8 mouse cellular contexts compared by ENCODE assay signal in the genomic region with DNA sequence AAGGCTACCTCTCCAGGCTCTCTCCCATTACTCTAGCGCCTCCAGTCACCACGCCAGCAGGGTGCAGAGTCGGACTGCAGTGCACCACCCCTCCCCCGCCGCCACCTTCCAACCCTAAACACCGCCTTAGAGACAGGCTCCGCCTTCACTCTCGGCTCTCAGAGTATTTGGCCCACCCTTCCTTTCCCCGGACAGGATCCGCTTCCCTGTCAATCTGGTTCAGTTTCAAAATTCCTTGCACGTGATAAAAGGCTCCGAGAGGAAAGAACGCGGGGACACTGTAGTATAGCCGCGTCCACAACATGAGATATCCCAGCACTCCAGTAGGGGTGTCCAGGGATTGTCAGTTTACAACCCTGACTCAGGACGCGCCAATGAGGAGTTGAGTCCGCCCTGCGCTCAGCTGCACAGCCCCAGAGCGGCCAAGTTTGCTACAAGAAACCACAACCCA. TPM values are rescaled to one million over a fixed set of nuclear protein-coding genes. Genes with fewer than 3 reads are reported as not detected.
A peak's percentile ranks its signal among the peaks of the same experiment; 100 is the strongest.
DNase-seq lines count a peak whose midpoint lies in the region; ATAC-seq lines count a peak whose summit lies in the region.

No protein-coding gene starts in this region.

- peaks cover 25% of the 10 kb centered on the region for H3K27me3 ChIP-seq in embryonic facial prominence, embryonic 13.5 days
- peaks cover 54% of the 10 kb centered on the region for H3K27me3 ChIP-seq in megakaryocyte, embryonic 14.5 days (replicated peaks)

- H3K27ac ChIP-seq in embryonic facial prominence, embryonic 13.5 days, result peak overlapping the region; percentile 73

- peak; percentile 76 for ATAC-seq in embryonic facial prominence, embryonic 13.5 days (ENCODE audit: insufficient number of reproducible peaks, insufficient read depth, low FRiP score, low TSS enrichment, low read depth)
- no peak for ATAC-seq in erythroid progenitor cell, adult 5-6 weeks (replicated peaks; ENCODE audit: low FRiP score, poor library complexity, severe bottlenecking)

- 0% methylated on average over 21 of the region's 21 CpGs for WGBS in embryonic facial prominence, embryonic 13.5 days

- 0 out of 2 replicates have a peak, but pooled peaks cover 4% of the 10 kb centered on the region for H3K36me3 ChIP-seq in embryonic facial prominence, embryonic 13.5 days
- H3K36me3 ChIP-seq in megakaryocyte, embryonic 14.5 days (replicated peaks; ENCODE audit: low read length), result no peaks in the 10 kb centered on the region

- DNase-seq in adrenal gland, postnatal 36 days, result peak; percentile 94 to 96
- peak; percentile 100 for DNase-seq in heart, adult 11 months
- DNase-seq in kidney, adult 11 months, result peak; percentile 94
- peak; percentile 66 to 67 for DNase-seq in left cerebral cortex, postnatal 14 days (ENCODE audit: low spot score in 2 of 2)
- peak; percentile 33 to 52 for DNase-seq in right cerebral cortex, postnatal 36 days (ENCODE audit: low spot score in 2 of 2)

- H3K4me3 ChIP-seq in embryonic facial prominence, embryonic 13.5 days, result peak overlapping the region; percentile 64
- H3K4me3 ChIP-seq in megakaryocyte, embryonic 14.5 days (replicated peaks), result peak overlapping the region; percentile 84

- intact Hi-C loops in left cerebral cortex, postnatal 14 days (cut with DNase I), result loop anchor here (10.0 kb wide), 1 partner anchor 503 kb away; no protein-coding TSS in a partner anchor

- H3K4me1 ChIP-seq in embryonic facial prominence, embryonic 13.5 days, result peaks cover 34% of the 10 kb centered on the region
- peaks cover 16% of the 10 kb centered on the region; the same call in 1 of the 2 replicates for H3K4me1 ChIP-seq in megakaryocyte, embryonic 14.5 days

- H3K9ac ChIP-seq in embryonic facial prominence, embryonic 13.5 days, result peak overlapping the region; percentile 77

- peak overlapping the region; percentile 97 for H3K4me2 ChIP-seq in embryonic facial prominence, embryonic 13.5 days

- H3K9me3 ChIP-seq in embryonic facial prominence, embryonic 13.5 days, result no peaks in the 10 kb centered on the region
- H3K9me3 ChIP-seq in megakaryocyte, embryonic 14.5 days, result no peaks in the 10 kb centered on the region

RNA-seq across cellular contexts. Expression of gene Adamts9, which starts 2.0 kb away (rescaled TPM):
- total RNA-seq in adrenal gland, postnatal 36 days (2021), result 10 to 100 TPM; 25.7 to 60.8 TPM
- 6.3 and 7.0 TPM in 2 replicates for polyA plus RNA-seq in embryonic facial prominence, embryonic 13.5 days (2015; fragmentation: Nextera tagmentation; extraction: Ambion mirVana)
- total RNA-seq in left cerebral cortex, postnatal 14 days (2021), result 1 to 10 TPM; 4.9 TPM
- polyA plus RNA-seq in megakaryocyte, embryonic 14.5 days (2012; ENCODE audit: insufficient read depth, low replicate concordance), result 0.66 TPM in 1 of 2 replicates, not detected in the other
- not detected in 2 replicates for total RNA-seq in erythroid progenitor cell, adult 5-6 weeks (2015; ENCODE audit: low replicate concordance)
- total RNA-seq in erythroid progenitor cell, adult 5-6 weeks (2017; ENCODE audit: low replicate concordance), result 0.26 TPM in 1 of 2 replicates, not detected in the other

Comparison
In these comparisons a context has a peak if more than half of its experiments do, and no peak if none do; other contexts are left out.
1. DNase-seq: peak in every context shown above with its lines; median percentile 100 in heart, adult 11 months; 95 in adrenal gland, postnatal 36 days; 94 in kidney, adult 11 months; 66 in left cerebral cortex, postnatal 14 days; 42 in right cerebral cortex, postnatal 36 days.
2. RNA of gene Adamts9, which starts 2.0 kb away (total RNA-seq): 25.7 to 60.8 TPM in adrenal gland, postnatal 36 days and 4.9 TPM in left cerebral cortex, postnatal 14 days; 0.26 TPM in erythroid progenitor cell, adult 5-6 weeks; every median in the first group is over 4 times any median in the second.